Mouse (Mus musculus) midbrain, embryonic 13.5 days (tissue): ENCODE results near the gene Trim44. TPM values are rescaled to one million over a fixed set of nuclear protein-coding genes. Genes with fewer than 3 reads are reported as not detected.

Source experiments
- ATAC-seq: fragments of 200-750 bp; cut with Nextera tagmentation; 2 replicates; pipeline ENCODE4 v1.8.0; 2017; ENCODE audit warnings: mild to moderate bottlenecking, moderate TSS enrichment, moderate library complexity
- H3K27ac ChIP-seq: fragments of 300-500 bp; sonication (generic); 2 replicates; pipeline ENCODE4 v1.5.1; 2015; ENCODE audit warnings: inconsistent platforms, mild to moderate bottlenecking, moderate library complexity
- H3K27me3 ChIP-seq: fragments of 300-500 bp; sonication (generic); 2 replicates; pipeline ENCODE4 v1.6.1; 2015; ENCODE audit warnings: mild to moderate bottlenecking, inconsistent platforms
- H3K36me3 ChIP-seq: fragments of 300-500 bp; sonication (generic); 2 replicates; pipeline ENCODE4 v1.6.1; 2015; ENCODE audit warnings: mild to moderate bottlenecking, inconsistent platforms
- H3K4me1 ChIP-seq: fragments of 300-500 bp; sonication (generic); replicated peaks from 2 replicates; pipeline ENCODE4 v1.6.1; 2015; ENCODE audit warnings: inconsistent platforms
- H3K4me2 ChIP-seq: fragments of 300-500 bp; sonication (generic); replicated peaks from 2 replicates; pipeline ENCODE4 v1.6.1; 2015; ENCODE audit warnings: moderate library complexity, mild to moderate bottlenecking, inconsistent platforms
- H3K4me3 ChIP-seq: fragments of 300-500 bp; sonication (generic); replicated peaks from 2 replicates; pipeline ENCODE4 v1.5.1; 2015; ENCODE audit warnings: mild to moderate bottlenecking, inconsistent platforms
- H3K9ac ChIP-seq: fragments of 300-500 bp; sonication (generic); replicated peaks from 2 replicates; pipeline ENCODE4 v1.6.1; 2015; ENCODE audit warnings: mild to moderate bottlenecking, inconsistent platforms
- H3K9me3 ChIP-seq: fragments of 300-500 bp; sonication (generic); 2 replicates; pipeline ENCODE4 v1.6.1; 2016; ENCODE audit warnings: mild to moderate bottlenecking, inconsistent platforms
- WGBS: fragments of 180-500 bp; shearing (Covaris S2); methylation state at CpG from one replicate; pipeline ENCODE4 v1.1.7; 2015; 5-methylcytosine and 5-hydroxymethylcytosine counted together
- polyA plus RNA-seq: library from polyadenylated mRNA; unstranded; fragments of >200 nt; fragmentation: Nextera tagmentation; extraction: Ambion mirVana; gene quantifications from 2 replicates; pipeline ENCODE4 v1.2.1, GENCODE M21; 2015

Trim44 gene
- polyA plus RNA-seq, 1 experiment from 2014 or later = 49.7 TPM

DNA sequence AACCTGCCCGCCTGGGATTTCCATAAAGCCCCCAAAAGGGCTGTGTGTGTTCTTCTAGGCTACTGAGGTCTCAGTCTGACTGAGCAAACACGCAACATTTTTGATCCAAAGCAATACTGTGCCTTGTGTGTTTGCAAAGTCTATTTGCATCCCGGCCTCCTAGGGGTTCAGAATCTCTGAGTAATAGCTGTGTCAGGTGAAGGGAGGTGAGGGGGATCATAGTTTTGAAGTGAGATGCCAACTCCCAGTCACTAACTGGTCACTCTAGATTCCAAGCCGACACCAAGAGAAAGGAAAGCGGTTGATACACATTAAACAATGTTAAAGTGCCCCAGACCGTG lies 6.3 kb downstream of the Trim44 start:
- no peaks in the 10 kb centered on the region for H3K36me3 ChIP-seq
- peak overlapping the region; percentile 95 for H3K27ac ChIP-seq
- H3K9ac ChIP-seq = peak overlapping the region; percentile 86
- 20% methylated on average over 6 of the region's 6 CpGs for WGBS
- H3K4me1 ChIP-seq = peaks cover 28% of the 10 kb centered on the region
- peaks cover 3% of the 10 kb centered on the region; the same call in 1 of the 2 replicates for H3K27me3 ChIP-seq
- no peak for ATAC-seq
- peak overlapping the region; percentile 73 for H3K4me3 ChIP-seq
- H3K9me3 ChIP-seq = no peaks in the 10 kb centered on the region
- H3K4me2 ChIP-seq = peak overlapping the region; percentile 77

- H3K9ac ChIP-seq = peak overlapping the region; percentile 86
- H3K4me1 ChIP-seq = peaks cover 27% of the 10 kb centered on the region
- H3K4me2 ChIP-seq = peak overlapping the region; percentile 77
- H3K27me3 ChIP-seq = peaks cover 3% of the 10 kb centered on the region; the same call in 1 of the 2 replicates
- H3K36me3 ChIP-seq = no peaks in the 10 kb centered on the region
- under 1% methylated on average over 61 of the region's 94 CpGs for WGBS
- ATAC-seq = peak; percentile 95
- H3K4me3 ChIP-seq = peak overlapping the region; percentile 73
- H3K27ac ChIP-seq = peak overlapping the region; percentile 95
- no peaks in the 10 kb centered on the region for H3K9me3 ChIP-seq
These were observed 6.8 kb downstream of the Trim44 start for GRCm38 (mm10) chr2:102400605-102401351.

- peaks cover 3% of the 10 kb centered on the region; the same call in 1 of the 2 replicates for H3K27me3 ChIP-seq
- peak overlapping the region; percentile 86 for H3K9ac ChIP-seq
- H3K36me3 ChIP-seq = no peaks in the 10 kb centered on the region
- peaks cover 27% of the 10 kb centered on the region for H3K4me1 ChIP-seq
- 39% methylated on average over 48 of the region's 48 CpGs for WGBS
- H3K9me3 ChIP-seq = no peaks in the 10 kb centered on the region
- H3K4me3 ChIP-seq = peak overlapping the region; percentile 73
- H3K27ac ChIP-seq = peak overlapping the region; percentile 95
- H3K4me2 ChIP-seq = peak overlapping the region; percentile 77
- no peak for ATAC-seq
These were observed 7.6 kb downstream of the Trim44 start for GRCm38 (mm10) chr2:102399864-102400604.

GRCm38 (mm10) chr2:102396493-102396892 lies 11.1 kb downstream of the Trim44 start:
- no peak overlapping the region for H3K27ac ChIP-seq
- H3K4me1 ChIP-seq = peaks cover 26% of the 10 kb centered on the region

GRCm38 (mm10) chr2:102393457-102393856 lies 14.2 kb downstream of the Trim44 start:
- Histone ChIP-seq H3K36me3 (0 out of 2 replicates have a peak, but pooled peaks cover 2% of the 10 kb centered on the region), H3K27me3 (no peaks in the 10 kb centered on the region), H3K4me3 (no peak overlapping the region), H3K9ac (no peak overlapping the region), H3K4me1 (peaks cover 9% of the 10 kb centered on the region), H3K4me2 (no peak overlapping the region), H3K9me3 (no peaks in the 10 kb centered on the region; the same call in 1 of the 2 replicates), H3K27ac (no peak overlapping the region)
- 100% methylated on average over 1 of the region's 1 CpGs for WGBS
- no peak for ATAC-seq

More at GRCm38 (mm10) chr2:102396493-102396892, 11.1 kb downstream of the Trim44 start:
- Histone ChIP-seq H3K9ac (no peak overlapping the region), H3K27me3 (no peaks in the 10 kb centered on the region), H3K36me3 (0 out of 2 replicates have a peak, but pooled peaks cover 2% of the 10 kb centered on the region), H3K9me3 (no peaks in the 10 kb centered on the region), H3K4me3 (no peak overlapping the region), H3K4me2 (no peak overlapping the region)
- WGBS = 94% methylated on average over 1 of the region's 1 CpGs
- no peak for ATAC-seq

- Histone ChIP-seq H3K36me3 (0 out of 2 replicates have a peak, but pooled peaks cover 1% of the 10 kb centered on the region), H3K9ac (no peak overlapping the region), H3K27me3 (no peaks in the 10 kb centered on the region), H3K27ac (no peak overlapping the region), H3K4me2 (no peak overlapping the region), H3K9me3 (no peaks in the 10 kb centered on the region; the same call in 1 of the 2 replicates), H3K4me3 (no peak overlapping the region), H3K4me1 (peaks cover 20% of the 10 kb centered on the region)
- no peak for ATAC-seq
These were observed 22.2 kb downstream of the Trim44 start for GRCm38 (mm10) chr2:102385328-102385902.

DNA sequence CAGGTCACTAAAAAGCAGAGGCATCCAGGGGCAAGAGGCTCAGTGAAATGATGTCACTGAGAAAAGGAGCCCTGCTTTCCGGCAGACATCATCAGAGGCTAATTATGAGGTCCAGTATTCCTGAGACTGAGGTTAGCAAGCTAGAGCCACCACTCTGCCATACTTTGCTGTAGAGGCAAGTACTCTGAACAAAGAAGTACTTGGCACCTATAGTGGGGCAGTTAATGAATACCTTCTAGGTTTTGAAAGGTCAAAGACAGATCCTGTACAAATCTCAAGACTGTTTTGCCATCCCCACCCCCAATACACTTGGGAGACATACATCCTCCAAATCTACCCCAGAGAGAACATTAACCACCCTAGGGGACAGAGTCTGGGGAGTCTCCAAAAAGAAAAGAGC lies 23.1 kb downstream of the Trim44 start:
- no peaks in the 10 kb centered on the region for H3K27me3 ChIP-seq
- H3K27ac ChIP-seq = 0 out of 2 replicates have a peak overlapping the region, but pooled peaks have one; percentile 8
- peaks cover 20% of the 10 kb centered on the region for H3K4me1 ChIP-seq
- 0 out of 2 replicates have a peak, but pooled peaks cover 5% of the 10 kb centered on the region for H3K36me3 ChIP-seq
- no peak overlapping the region for H3K4me2 ChIP-seq
- no peaks in the 10 kb centered on the region; the same call in 1 of the 2 replicates for H3K9me3 ChIP-seq
- no peak overlapping the region for H3K9ac ChIP-seq
- ATAC-seq = no peak
- WGBS = 71% methylated on average over 1 of the region's 1 CpGs
- no peak overlapping the region for H3K4me3 ChIP-seq

- no peak for ATAC-seq
- Histone ChIP-seq H3K36me3 (0 out of 2 replicates have a peak, but pooled peaks cover 5% of the 10 kb centered on the region), H3K4me1 (peaks cover 20% of the 10 kb centered on the region), H3K9me3 (no peaks in the 10 kb centered on the region; the same call in 1 of the 2 replicates), H3K4me2 (no peak overlapping the region), H3K4me3 (no peak overlapping the region), H3K27ac (0 out of 2 replicates have a peak overlapping the region, but pooled peaks have one; percentile 8), H3K27me3 (no peaks in the 10 kb centered on the region), H3K9ac (no peak overlapping the region)
- 53% methylated on average over 2 of the region's 2 CpGs for WGBS
These were observed 23.6 kb downstream of the Trim44 start for GRCm38 (mm10) chr2:102384057-102384456.

GRCm38 (mm10) chr2:102383069-102383834 lies 24.4 kb downstream of the Trim44 start:
- Histone ChIP-seq H3K9ac (no peak overlapping the region), H3K9me3 (no peaks in the 10 kb centered on the region), H3K4me3 (no peak overlapping the region), H3K27me3 (no peaks in the 10 kb centered on the region), H3K4me1 (peaks cover 20% of the 10 kb centered on the region), H3K36me3 (0 out of 2 replicates have a peak, but pooled peaks cover 5% of the 10 kb centered on the region), H3K27ac (0 out of 2 replicates have a peak overlapping the region, but pooled peaks have one; percentile 28), H3K4me2 (no peak overlapping the region)
- WGBS = 46% methylated on average over 3 of the region's 3 CpGs
- no peak for ATAC-seq

DNA sequence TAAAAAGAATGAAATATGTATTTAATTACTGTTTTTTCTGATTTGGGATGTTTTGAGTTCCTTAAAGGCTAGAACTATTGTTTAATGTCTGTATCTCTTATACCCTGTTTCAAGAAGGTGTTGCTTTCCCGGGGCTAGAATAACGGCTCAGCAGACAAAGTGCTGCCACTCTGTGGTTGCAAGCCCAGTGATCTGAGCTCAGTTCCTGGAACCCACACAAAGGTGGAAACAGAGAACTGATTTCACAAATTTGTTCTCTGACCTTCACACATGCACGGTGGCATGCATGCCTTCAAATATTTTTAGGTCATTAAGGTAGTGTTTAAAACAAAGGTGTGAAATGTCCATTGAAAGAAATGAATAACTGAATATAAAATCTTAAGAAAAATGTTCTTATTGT lies 25.1 kb downstream of the Trim44 start:
- peaks cover 20% of the 10 kb centered on the region for H3K4me1 ChIP-seq
- H3K4me3 ChIP-seq = no peak overlapping the region
- ATAC-seq = no peak
- H3K9ac ChIP-seq = no peak overlapping the region
- H3K9me3 ChIP-seq = no peaks in the 10 kb centered on the region
- no peak overlapping the region for H3K27ac ChIP-seq
- no peaks in the 10 kb centered on the region for H3K27me3 ChIP-seq
- H3K36me3 ChIP-seq = 0 out of 2 replicates have a peak, but pooled peaks cover 6% of the 10 kb centered on the region
- WGBS = 82% methylated on average over 3 of the region's 3 CpGs
- H3K4me2 ChIP-seq = no peak overlapping the region

- Histone ChIP-seq H3K4me1 (peaks cover 20% of the 10 kb centered on the region), H3K9ac (no peak overlapping the region), H3K4me2 (no peak overlapping the region), H3K36me3 (peaks cover 15% of the 10 kb centered on the region; the same call in 1 of the 2 replicates), H3K27ac (no peak overlapping the region), H3K4me3 (no peak overlapping the region), H3K9me3 (no peaks in the 10 kb centered on the region), H3K27me3 (no peaks in the 10 kb centered on the region)
- 97% methylated on average over 2 of the region's 2 CpGs for WGBS
- no peak for ATAC-seq
These were observed 27.0 kb downstream of the Trim44 start for GRCm38 (mm10) chr2:102380581-102380980.
